Mouse (Mus musculus): ENCODE results near the gene Abcg3. TPM values are rescaled to one million over a fixed set of nuclear protein-coding genes. Genes with fewer than 3 reads are reported as not detected.
"Not testable (repeated sequence)": the region's sequence is repeated elsewhere in the genome, so short reads cannot be mapped to it uniquely, and the experiment has no call there.

Abcg3 gene
- total RNA-seq (2021), result under 1 TPM; 0.07 to 0.22 TPM

DNA sequence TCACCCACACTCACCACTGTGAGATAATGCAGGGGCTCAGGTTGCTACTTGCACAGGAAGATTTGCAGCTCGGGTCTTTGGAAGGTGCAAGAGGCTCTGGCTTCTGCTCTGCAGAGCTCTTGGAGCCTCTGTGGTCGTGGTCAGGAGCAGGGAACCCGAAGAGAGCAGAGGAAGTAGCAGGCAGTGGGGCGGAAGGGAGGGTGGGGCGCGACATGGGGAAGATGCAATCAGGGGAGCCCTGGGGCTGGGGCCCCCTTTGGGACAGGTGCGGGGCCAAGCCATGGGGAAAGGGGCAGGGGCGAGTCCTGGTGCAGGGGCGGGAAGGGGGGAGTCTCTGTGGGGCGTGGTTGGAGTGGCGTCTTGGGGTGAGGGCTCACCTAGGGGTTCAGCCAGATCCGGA is at the start of gene Abcg3:
TSS of gene Abcg3 (minus strand) at position 184 of the 400 bp plus-strand sequence.
- intact Hi-C loops (cut with DNase I), result loop anchor here (10.0 kb wide), 2 partner anchors 202 to 672 kb away; no protein-coding TSS in a partner anchor
- peak in 1 of 2 experiments; percentile 8 for DNase-seq

- no peak for DNase-seq
- intact Hi-C loops (cut with DNase I), result no loop called here
These were observed 30.0 kb upstream of the Abcg3 start for GRCm38 (mm10) chr5:105012551-105012950.

DNA sequence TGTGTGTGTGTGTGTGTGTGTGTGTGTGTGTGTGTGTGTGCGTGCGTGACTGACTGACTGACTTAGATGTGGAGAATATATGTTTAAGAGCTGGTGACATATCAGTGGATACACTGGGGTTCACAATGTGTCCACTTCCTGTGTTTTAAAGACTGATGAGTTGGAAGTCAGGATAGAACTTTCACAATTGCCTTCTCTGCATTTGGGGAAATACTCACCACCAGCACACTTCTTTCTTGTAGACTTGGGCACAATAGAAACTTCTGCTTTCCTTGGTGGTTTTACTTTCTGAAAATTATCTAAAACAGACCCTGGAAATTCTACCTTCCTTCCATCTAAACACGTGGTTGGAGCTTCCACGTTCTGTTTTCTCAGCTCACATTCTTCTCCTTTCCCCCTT is 29.1 kb upstream of the Abcg3 start:
- DNase-seq, result no peak

GRCm38 (mm10) chr5:105010376-105010775 is 27.9 kb upstream of the Abcg3 start:
- intact Hi-C loops (cut with DNase I), result no loop called here

More for the DNA sequence above, 29.1 kb upstream of the Abcg3 start:
- intact Hi-C loops (cut with DNase I), result no loop called here

DNA sequence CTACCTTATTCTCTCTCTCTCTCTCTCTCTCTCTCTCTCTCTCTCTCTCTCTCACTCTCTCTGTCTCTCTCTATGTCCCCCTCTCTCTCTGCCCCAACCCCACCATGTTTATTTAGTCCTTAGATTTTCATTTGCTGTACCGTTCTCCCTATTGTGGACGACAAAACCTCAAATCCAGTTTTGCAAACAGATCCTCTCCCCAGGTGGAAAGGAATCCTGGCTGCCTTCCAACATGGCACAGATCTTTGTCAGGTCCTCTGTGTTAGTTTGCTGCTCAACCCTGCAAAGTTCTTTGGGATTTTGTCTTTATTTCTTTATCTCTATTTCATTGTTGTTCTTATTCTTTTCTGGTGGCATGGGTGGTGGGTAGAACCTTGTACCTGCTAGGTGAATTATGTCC is 6.9 kb upstream of the Abcg3 start:
- intact Hi-C loops (cut with DNase I), result loop anchor here (10.0 kb wide), 2 partner anchors 195 to 665 kb away; no protein-coding TSS in a partner anchor
- no peak for DNase-seq

More at GRCm38 (mm10) chr5:105010376-105010775, 27.9 kb upstream of the Abcg3 start:
- DNase-seq, result no peak

- intact Hi-C loops (cut with DNase I), result loop anchor here (10.0 kb wide), 2 partner anchors 197 to 667 kb away; no protein-coding TSS in a partner anchor
- peak; percentile 53 for DNase-seq
These were observed 5.5 kb upstream of the Abcg3 start for GRCm38 (mm10) chr5:104988000-104988399.

- intact Hi-C loops (cut with DNase I), result loop anchor here (1.0 to 10.0 kb wide), 3 partner anchors 198 to 668 kb away; no protein-coding TSS in a partner anchor
- DNase-seq, result peak; percentile 51 to 67
These were observed 4.2 kb upstream of the Abcg3 start for GRCm38 (mm10) chr5:104986706-104987105.

DNA sequence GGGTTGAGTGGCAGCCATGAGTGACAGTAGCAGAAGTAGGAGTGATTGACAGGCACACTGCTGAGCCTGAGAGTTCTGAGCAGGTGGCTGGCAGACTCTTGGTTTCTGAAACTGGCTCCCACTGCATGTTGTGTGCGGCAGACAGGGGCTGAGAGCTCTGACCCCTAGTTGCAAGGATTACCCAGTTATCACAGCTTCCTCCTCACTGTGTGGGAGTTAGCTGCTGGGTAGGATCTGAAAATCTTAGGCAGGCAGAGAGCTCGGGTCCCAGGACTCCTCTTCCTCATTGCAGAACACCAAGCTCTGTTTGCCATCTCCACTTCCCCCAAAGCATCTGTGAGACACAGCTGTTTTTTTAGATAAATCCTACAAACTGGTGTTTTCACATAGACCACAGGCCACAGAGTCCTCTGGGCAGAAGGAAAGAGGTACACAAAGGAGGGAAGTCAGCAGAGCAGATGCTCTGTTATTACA is 3.4 kb downstream of the Abcg3 start:
- DNase-seq, result no peak
- intact Hi-C loops (cut with DNase I), result no loop called here

GRCm38 (mm10) chr5:104958141-104958793 is 24.3 kb downstream of the Abcg3 start:
- DNase-seq, result peak in 1 of 2 experiments; percentile 3
- intact Hi-C loops (cut with DNase I), result no loop called here

- DNase-seq, result no peak
- intact Hi-C loops (cut with DNase I), result no loop called here
These were observed 27.3 kb downstream of the Abcg3 start for GRCm38 (mm10) chr5:104955208-104955607.

GRCm38 (mm10) chr5:104946951-104947350 is 35.6 kb downstream of the Abcg3 start:
- DNase-seq, result no peak
- intact Hi-C loops (cut with DNase I), result no loop called here

GRCm38 (mm10) chr5:104934148-104934547 is 48.4 kb downstream of the Abcg3 start:
- no peak for DNase-seq
- intact Hi-C loops (cut with DNase I), result no loop called here

GRCm38 (mm10) chr5:104906556-104906955 is 76.0 kb downstream of the Abcg3 start:
- intact Hi-C loops (cut with DNase I); DNase-seq: not testable (repeated sequence)

Other genes starting within 250 kb of the Abcg3 start
- 1 to 10 TPM; 2.3 to 2.8 TPM for gene Zfp951, start 122.6 kb downstream of the Abcg3 start, total RNA-seq (2021)
- 10 to 100 TPM; 10.2 to 13.1 TPM for gene Gbp9, start 156.8 kb upstream of the Abcg3 start, total RNA-seq (2021)
- under 1 TPM; 0.26 to 0.40 TPM for gene Gbp8, start 156.8 kb upstream of the Abcg3 start, total RNA-seq (2021)
- gene Gbp4, start 156.9 kb upstream of the Abcg3 start, total RNA-seq (2021), result 1 to 10 TPM; 6.4 to 6.8 TPM